Mouse (Mus musculus) right cerebral cortex, postnatal 4 days (tissue): ENCODE data around the gene Dact3.
A peak's percentile ranks its signal among the peaks of the same experiment; 100 is the strongest.

ENCODE experiments used
- DNase-seq: peaks from one replicate; pipeline ENCODE4 v3.0.0-alpha.2; 2022

The Dact3 gene

GRCm38 (mm10) chr7:16859902-16860651, 15.0 kb upstream of the Dact3 start:
- DNase-seq, result peak; percentile 72

- DNase-seq, result no peak
These were observed 7.6 kb upstream of the Dact3 start for GRCm38 (mm10) chr7:16867488-16867887.

- DNase-seq, result peak; percentile 76
These were observed 5.6 kb upstream of the Dact3 start for GRCm38 (mm10) chr7:16869497-16869896.

GRCm38 (mm10) chr7:16871600-16871999, 3.5 kb upstream of the Dact3 start:
- DNase-seq, result no peak

GRCm38 (mm10) chr7:16872478-16872877, 2.6 kb upstream of the Dact3 start:
- no peak for DNase-seq

GRCm38 (mm10) chr7:16873392-16873791, 1.7 kb upstream of the Dact3 start:
- no peak for DNase-seq

- DNase-seq, result peak; percentile 73
These were observed 927 bp upstream of the Dact3 start for GRCm38 (mm10) chr7:16874190-16874589.

GRCm38 (mm10) chr7:16874756-16875309, 284 bp upstream of the Dact3 start:
- peak; percentile 98 for DNase-seq

- no peak for DNase-seq
These were observed 209 bp downstream of the Dact3 start for GRCm38 (mm10) chr7:16875326-16875725.

DNA sequence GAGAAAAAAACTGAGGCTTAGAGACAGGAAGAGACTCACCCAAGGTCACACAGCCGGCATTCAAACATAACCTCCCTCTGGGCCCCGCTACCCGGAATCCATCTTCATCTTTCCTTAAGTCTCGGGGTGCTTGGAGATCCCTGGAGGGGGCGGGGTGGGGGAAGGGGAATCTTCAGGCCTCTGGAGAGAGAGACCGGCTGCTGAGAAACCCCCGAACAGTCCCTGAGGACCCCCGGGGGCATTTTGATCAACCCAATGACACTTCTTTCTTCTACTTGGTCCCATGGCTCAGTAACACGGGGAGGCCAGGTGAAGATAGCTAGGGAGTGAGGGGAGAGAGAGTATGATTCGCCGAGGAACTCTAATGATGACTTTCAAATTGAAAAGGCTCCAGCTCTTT, 889 bp downstream of the Dact3 start:
- no peak for DNase-seq

- no peak for DNase-seq
These were observed 1.5 kb downstream of the Dact3 start for GRCm38 (mm10) chr7:16876608-16877007.

DNA sequence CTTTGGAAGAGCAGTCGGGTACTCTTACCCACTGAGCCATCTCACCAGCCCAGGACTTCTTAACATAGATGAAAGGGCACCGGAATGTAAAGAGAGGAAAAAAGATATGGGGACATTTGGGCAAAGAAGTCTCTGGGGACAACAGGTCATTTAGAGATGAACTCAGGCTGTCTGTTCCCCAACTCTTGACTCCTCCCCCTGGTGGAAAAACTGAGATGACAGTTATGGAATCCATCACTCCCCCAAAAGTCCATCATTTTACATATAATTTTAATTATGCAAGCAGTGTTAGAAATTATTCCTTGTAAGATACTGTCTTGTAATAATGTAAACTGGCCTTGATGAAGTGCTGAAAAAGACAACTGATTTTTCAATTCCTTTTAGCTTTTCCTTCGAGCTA, 2.6 kb downstream of the Dact3 start:
- no peak for DNase-seq

- DNase-seq, result no peak
These were observed 4.9 kb downstream of the Dact3 start for GRCm38 (mm10) chr7:16879796-16880547.

DNA sequence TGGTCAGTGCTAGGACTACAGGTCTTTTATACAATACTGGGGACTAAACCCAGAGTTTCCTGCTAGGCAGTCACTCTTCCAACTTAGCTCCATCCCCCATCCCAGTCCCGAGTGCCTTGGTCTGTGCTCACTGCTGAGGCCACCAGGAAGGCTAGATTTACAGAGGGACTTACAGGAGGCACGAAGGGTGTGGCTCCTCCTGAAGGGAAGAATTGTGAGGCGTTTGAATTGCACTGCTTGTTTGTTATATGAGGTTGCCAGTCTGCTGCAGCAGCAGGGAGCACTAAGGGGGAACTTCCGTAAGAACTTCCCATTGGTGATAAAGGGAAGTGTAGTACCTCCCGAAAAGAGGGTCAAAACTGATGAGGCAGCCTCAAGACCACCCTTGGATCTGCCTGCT, 5.5 kb downstream of the Dact3 start:
- no peak for DNase-seq

DNA sequence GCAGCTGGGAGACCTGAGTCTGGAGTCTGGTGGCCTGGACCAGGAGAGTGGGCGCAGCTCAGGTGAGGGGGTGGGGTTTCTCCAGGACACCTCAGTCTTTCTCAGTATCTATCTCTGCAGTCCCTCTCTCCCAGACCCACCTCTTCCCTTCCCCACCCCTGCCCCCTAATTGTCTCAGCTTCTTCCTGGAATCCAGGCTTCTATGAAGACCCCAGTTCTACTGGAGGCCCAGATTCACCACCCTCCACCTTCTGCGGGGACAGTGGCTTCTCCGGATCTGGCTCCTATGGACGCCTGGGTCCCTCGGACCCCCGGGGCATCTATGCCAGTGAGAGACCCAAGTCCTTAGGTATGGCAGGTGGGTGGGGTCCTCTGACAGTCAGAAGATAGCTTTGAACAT, 8.0 kb downstream of the Dact3 start:
- no peak for DNase-seq

GRCm38 (mm10) chr7:16884334-16884733, 9.2 kb downstream of the Dact3 start:
- no peak for DNase-seq

- peak; percentile 59 for DNase-seq
These were observed 10.2 kb downstream of the Dact3 start for GRCm38 (mm10) chr7:16885271-16885776.

GRCm38 (mm10) chr7:16885905-16886304, 10.8 kb downstream of the Dact3 start:
- no peak for DNase-seq

DNA sequence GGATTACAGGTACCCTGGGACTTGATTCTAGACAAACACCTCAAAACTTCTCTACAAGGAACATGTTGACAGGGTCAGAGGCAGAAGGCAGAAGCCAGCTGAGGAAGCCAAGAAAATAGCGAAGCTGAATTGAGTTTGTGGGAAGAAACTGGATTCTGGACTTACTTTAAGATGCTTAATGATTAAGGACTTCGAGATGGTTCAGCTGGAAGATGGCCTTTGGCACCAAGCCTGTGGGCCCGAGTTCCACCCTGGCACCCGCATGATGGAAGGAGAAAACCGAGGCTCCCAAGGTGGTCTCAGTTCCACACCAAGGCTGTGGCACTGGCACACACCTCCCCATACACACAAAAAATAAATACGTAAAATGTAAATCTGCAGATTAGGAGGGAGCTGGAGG, 15.4 kb downstream of the Dact3 start:
- DNase-seq, result no peak

DNA sequence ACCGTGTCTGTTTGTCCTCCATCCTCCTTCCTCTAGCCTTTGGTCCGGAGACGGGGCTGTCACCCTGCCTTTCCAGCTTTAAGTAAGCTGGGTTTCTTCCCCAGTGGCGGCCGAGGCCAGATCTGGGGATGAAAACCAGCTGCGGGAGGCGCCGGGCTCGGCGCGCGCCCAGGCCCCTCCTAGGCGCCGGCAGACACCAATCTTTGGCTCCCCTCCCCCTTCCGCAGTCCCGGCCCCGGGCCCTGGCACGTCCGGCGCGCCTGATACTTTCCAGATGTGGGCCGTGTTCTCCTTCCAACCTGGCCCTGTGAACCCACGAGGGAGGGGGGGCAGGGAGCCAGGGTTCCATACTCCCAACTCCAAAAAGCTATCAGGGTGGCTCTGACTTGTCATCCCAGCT, 15.8 kb downstream of the Dact3 start:
- no peak for DNase-seq

GRCm38 (mm10) chr7:16891641-16892351, 16.7 kb downstream of the Dact3 start, which contains the start of gene Gng8:
Gng8 (plus strand) TSS chr7:16891786.
- DNase-seq, result peak; percentile 91

DNA sequence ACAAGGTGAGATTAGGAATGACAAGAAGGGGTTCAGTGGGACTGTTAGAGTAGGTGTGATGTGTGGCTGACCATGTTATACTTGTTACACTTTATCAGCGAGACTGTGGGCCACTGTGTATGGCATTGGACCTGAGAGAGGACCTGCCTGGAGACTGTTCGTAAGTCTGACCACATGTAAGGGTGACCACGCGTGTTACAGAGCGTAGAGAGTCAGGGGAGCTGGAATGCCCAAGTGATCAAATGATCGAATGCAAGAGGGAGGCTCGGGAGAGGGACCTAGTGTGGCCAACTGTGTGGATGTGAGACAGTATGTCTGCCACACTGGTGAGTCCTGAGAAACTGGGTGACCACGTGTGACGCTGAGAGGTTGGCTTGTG, 17.2 kb downstream of the Dact3 start:
- no peak for DNase-seq

GRCm38 (mm10) chr7:16893612-16894011, 18.5 kb downstream of the Dact3 start:
- no peak for DNase-seq
